Mouse (Mus musculus) midbrain, embryonic 14.5 days (tissue): ENCODE data around the gene Selplg. TPM values are rescaled to one million over a fixed set of nuclear protein-coding genes. Genes with fewer than 3 reads are reported as not detected.

Source experiments
- ATAC-seq: fragments of 200-750 bp; cut with Nextera tagmentation; 2 replicates; pipeline ENCODE4 v1.8.0; 2017; ENCODE audit warnings: moderate number of reproducible peaks, moderate library complexity; ENCODE audit not compliant: low FRiP score, low TSS enrichment
- DNase-seq: peaks from one replicate; pipeline ENCODE4 v3.0.0-alpha.2; 2015
- H3K27ac ChIP-seq: fragments of 300-500 bp; sonication (generic); replicated peaks from 2 replicates; pipeline ENCODE4 v1.5.1; 2014; ENCODE audit warnings: mild to moderate bottlenecking, low read depth, low read length, moderate library complexity
- H3K27me3 ChIP-seq: fragments of 300-500 bp; sonication (generic); 2 replicates; pipeline ENCODE4 v1.6.1; 2014; ENCODE audit warnings: low read length, control low read depth, mixed read lengths; ENCODE audit not compliant: control insufficient read depth, insufficient read depth
- H3K36me3 ChIP-seq: fragments of 300-500 bp; sonication (generic); 2 replicates; pipeline ENCODE4 v1.6.1; 2014; ENCODE audit warnings: low read length, control low read depth; ENCODE audit not compliant: control insufficient read depth, insufficient read depth
- H3K4me1 ChIP-seq: fragments of 300-500 bp; sonication (generic); 2 replicates; pipeline ENCODE4 v1.6.1; 2014; ENCODE audit warnings: mild to moderate bottlenecking, antibody characterized with exemption, low read length, control low read depth; ENCODE audit not compliant: control insufficient read depth, insufficient read depth
- H3K4me2 ChIP-seq: fragments of 300-500 bp; sonication (generic); 2 replicates; pipeline ENCODE4 v1.6.1; 2014; ENCODE audit warnings: mild to moderate bottlenecking, low read length, moderate library complexity
- H3K4me3 ChIP-seq: fragments of 300-500 bp; sonication (generic); replicated peaks from 2 replicates; pipeline ENCODE4 v1.5.1; 2014; ENCODE audit warnings: low read depth, low read length
- H3K9ac ChIP-seq: fragments of 300-500 bp; sonication (generic); replicated peaks from 2 replicates; pipeline ENCODE4 v1.6.1; 2014; ENCODE audit warnings: mild to moderate bottlenecking, low read length, moderate library complexity
- H3K9me3 ChIP-seq: fragments of 300-500 bp; sonication (generic); 2 replicates; pipeline ENCODE4 v1.6.1; 2016; ENCODE audit warnings: low read length, control low read depth, mixed read lengths; ENCODE audit not compliant: control insufficient read depth
- WGBS: fragments of 180-500 bp; shearing (Covaris S2); extraction: QIAGEN DNeasy Blood & Tissue Kit; methylation state at CpG from one replicate; pipeline ENCODE4 v1.1.7; 2014; 5-methylcytosine and 5-hydroxymethylcytosine counted together
- polyA plus RNA-seq: library from polyadenylated mRNA; unstranded; fragments of >200 nt; fragmentation: Nextera tagmentation; extraction: Ambion mirVana; gene quantifications from 2 replicates; pipeline ENCODE4 v1.2.1, GENCODE M21; 2014

Gene Selplg
- polyA plus RNA-seq, 1 experiment from 2014 or later, result 2.6 TPM

DNA sequence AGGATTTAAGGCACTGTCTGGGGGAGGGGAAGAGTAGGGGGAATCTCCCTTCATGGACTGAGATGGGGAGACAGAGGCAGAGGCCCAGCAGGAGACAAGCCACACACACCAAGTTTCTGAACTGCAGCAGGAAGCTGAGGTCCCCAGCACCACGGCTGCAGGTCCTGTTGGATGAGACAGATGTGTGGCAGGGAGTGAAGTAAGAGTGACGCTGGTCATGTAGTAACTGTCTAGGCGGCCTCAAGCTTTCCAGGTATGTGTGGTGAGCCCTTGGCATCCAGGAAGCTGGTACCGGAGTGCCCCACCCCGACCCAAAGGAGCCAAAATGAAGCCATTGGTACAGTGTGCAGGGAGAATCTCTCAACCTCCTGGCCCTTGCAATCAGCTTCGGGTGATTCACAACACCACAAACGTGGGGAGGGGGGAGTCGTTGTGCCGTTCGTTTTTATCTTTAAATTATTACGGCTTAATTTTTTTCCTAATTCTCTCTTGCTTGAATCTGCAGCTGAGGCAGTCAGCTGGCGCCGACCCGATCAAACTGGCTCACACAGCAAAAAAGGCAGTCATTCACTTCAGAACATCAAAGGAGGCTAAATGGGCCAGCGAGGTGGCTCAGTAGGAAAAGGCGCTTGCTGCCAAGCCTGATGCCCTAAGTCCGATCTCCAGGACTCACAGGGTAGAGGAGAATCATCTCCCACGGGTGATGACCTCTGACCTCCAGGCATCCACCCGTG, 35.1 kb downstream of the Selplg start:
- 12% methylated on average over 19 of the region's 19 CpGs for WGBS

DNA sequence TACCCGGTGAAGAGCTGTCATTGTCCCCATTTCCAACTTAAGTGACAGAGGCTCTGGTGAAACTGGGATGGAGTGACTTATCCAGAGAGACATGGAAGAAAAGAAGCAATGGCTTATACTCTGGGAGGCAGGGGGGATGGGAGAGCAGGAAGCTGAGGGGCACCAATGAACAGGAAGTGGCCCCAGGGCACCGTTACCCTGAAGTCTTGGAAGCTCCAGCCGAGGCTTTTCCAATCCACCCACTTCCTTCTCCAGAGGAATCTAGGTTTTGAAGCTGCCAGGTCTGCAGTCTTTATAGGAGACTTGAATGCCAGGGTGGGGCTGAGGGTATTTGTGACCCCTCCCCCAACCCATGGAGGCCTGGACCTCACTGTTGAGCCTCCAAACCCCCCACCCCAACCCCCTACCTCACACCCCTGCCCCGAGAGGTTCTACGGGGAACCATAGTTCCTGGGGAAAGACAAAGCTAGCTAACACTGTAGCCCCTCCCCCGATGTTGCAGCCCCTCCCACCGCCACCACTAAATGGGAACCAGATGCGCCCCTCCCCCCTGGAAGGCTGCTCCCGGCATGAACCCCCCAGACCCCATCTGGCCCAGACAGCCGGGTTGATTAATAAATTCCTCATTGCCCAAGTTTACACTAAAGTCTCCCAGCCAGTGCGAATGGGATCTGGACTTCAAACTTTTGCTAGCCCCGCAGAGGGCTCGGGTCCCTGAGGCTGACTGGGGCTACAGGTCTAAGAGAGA, 35.9 kb downstream of the Selplg start:
- ATAC-seq (no peak), DNase-seq (no peak)
- Histone ChIP-seq H3K4me1 (0 out of 2 replicates have a peak, but pooled peaks cover 10% of the 10 kb centered on the region), H3K9me3 (no peaks in the 10 kb centered on the region), H3K4me3 (no peak overlapping the region), H3K27ac (no peak overlapping the region), H3K9ac (no peak overlapping the region), H3K4me2 (no peak overlapping the region), H3K27me3 (no peaks in the 10 kb centered on the region), H3K36me3 (no peaks in the 10 kb centered on the region)
- WGBS, result 8% methylated on average over 13 of the region's 13 CpGs

More for the DNA sequence above, 35.1 kb downstream of the Selplg start:
- Histone ChIP-seq H3K36me3 (no peaks in the 10 kb centered on the region), H3K9ac (no peak overlapping the region), H3K27ac (no peak overlapping the region), H3K9me3 (no peaks in the 10 kb centered on the region), H3K27me3 (no peaks in the 10 kb centered on the region), H3K4me3 (no peak overlapping the region), H3K4me1 (0 out of 2 replicates have a peak, but pooled peaks cover 10% of the 10 kb centered on the region), H3K4me2 (no peak overlapping the region)
- DNase-seq, result no peak
- no peak for ATAC-seq

DNA sequence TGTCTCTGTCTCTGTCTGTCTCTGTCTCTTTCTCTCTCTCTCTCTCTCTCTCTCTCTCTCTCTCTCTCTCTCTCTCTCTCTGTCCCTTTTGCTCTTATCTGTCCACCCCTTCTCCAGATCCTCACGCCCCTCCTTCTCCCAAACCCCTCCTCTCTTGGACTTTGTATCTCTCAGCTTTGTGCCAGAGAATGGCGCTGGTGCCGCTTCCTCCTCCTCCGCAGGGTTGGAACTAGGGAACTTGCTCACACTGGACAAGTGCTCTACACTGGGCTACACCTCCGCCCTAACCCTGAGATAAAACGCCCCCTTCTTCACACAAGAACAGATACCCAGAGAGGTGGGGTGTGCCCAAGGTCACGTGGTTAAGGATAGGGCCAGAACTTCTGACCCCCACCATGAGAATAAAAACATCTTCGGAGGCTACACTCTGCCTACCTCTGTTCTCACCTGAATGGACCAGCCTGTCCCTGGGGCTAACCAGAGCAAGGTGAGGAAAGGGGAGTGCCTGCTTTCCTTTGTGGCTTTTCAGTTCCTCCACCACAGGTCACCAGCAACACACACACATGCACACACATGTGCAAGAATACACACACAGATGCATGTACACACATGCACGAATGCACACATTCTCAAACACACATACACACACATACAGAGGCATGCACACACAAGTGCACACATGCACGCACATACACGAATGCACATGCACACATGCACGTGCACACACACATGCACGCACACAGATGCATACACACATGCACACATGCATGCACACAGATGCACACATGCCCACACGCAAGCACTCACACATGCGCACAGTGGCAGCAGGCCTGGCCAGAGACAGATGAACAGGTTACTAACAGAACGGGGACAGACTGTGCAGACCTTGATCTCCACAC, 41.0 kb downstream of the Selplg start:
- H3K9ac ChIP-seq, result no peak overlapping the region
- no peak overlapping the region for H3K4me3 ChIP-seq
- H3K27me3 ChIP-seq, result no peaks in the 10 kb centered on the region
- no peak overlapping the region for H3K27ac ChIP-seq
- ATAC-seq, result no peak
- H3K4me1 ChIP-seq, result no peaks in the 10 kb centered on the region
- H3K4me2 ChIP-seq, result no peak overlapping the region
- no peaks in the 10 kb centered on the region for H3K36me3 ChIP-seq
- WGBS, result 84% methylated on average over 16 of the region's 16 CpGs
- no peak for DNase-seq
- no peaks in the 10 kb centered on the region for H3K9me3 ChIP-seq

DNA sequence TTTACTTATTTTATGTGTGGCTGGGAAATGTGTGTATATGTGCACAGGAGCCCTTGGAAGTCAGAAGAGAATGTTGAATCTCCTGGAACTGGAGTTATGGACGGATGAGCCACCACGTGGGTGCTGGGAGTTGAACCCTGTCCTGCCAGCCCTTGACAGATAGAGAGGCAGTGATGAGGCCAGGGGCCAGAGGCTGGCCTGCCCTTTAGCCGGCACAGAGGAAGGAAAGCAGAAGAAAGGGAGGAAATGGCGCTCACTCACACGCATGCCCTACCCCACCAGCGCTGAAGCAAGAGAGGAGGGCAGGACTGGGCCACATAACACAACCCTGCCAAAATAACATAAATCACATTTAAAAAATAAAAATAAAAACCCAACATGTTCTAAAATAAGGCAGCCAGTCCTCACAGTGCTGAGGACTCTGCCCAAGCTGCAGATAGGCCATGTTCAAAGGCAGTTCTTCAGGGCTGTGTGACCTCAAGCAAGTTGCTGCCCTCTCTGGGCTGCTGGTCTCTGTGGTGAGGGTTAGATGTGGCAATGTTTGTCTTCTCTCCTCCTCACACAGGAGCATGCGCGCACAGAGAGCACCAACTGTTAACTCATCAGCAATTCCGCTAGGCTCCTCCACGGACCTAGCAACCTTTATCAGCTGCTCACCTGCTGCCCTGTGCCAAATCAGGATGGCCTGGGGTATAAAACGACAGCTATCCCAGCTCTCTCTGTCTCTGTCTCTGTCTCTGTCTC, 41.8 kb downstream of the Selplg start:
- ATAC-seq (no peak), DNase-seq (no peak)
- WGBS, result 81% methylated on average over 11 of the region's 11 CpGs
- Histone ChIP-seq H3K27me3 (no peaks in the 10 kb centered on the region), H3K9ac (no peak overlapping the region), H3K36me3 (no peaks in the 10 kb centered on the region), H3K4me3 (no peak overlapping the region), H3K4me1 (no peaks in the 10 kb centered on the region), H3K4me2 (no peak overlapping the region), H3K9me3 (no peaks in the 10 kb centered on the region), H3K27ac (no peak overlapping the region)

DNA sequence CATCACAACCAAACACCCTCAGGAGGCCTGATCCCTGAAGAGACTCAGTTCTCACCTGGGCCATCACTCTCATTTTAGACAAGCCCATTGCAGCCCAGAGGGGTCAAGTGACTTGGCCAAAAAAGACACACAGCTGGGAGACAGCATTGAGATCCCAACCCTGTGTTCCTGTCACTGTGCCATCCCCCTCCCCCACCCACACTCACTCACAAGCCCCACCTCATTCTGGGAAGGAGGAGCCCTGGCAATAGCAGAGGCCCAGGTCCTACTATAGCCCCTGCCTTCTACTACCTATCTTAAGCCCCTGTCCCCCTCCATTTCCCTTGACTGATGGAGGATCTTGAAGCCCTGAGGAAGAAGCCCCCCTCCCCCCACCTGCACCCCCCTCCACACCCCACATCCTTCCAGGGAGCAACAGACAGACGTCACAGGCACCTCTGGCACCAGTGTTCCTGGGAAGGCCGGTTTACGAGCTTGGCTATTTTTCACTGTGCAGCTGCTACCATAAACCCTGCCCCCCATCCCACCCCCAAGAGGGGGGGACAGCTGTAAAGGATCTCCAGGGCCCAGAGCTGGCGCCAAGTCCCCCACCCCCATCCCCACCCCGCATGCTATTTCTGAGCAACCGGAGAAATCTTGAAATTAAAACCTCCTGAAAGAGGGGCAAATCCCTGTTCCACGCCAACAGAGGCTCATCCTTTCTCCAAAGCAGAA, 43.2 kb downstream of the Selplg start:
- DNase-seq, result no peak

DNA sequence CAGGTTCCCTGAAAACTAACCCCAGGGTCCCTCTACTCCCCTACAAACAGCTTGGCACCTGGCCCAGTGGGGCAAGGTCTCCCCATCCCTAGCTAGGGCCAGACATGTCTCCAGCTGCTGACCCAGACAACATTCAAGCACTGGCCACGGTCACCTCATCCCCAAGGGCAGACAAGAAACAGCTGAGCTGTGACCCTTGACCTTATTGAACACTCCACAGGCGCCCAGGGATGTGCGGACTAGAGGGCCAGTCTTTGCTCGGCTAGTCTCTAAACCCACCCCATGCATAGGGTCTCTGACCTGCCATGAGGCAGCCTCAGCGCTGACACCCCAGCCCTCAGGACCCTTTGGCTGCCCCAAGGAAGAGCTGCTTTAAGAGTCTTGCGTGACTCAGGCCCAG, 43.8 kb downstream of the Selplg start:
- ATAC-seq (no peak), DNase-seq (no peak)
- H3K9me3 ChIP-seq, result no peaks in the 10 kb centered on the region
- H3K27me3 ChIP-seq, result no peaks in the 10 kb centered on the region
- 52% methylated on average over 6 of the region's 6 CpGs for WGBS
- H3K4me1 ChIP-seq, result no peaks in the 10 kb centered on the region
- no peak overlapping the region for H3K27ac ChIP-seq
- H3K4me2 ChIP-seq, result no peak overlapping the region
- H3K4me3 ChIP-seq, result no peak overlapping the region
- H3K9ac ChIP-seq, result no peak overlapping the region
- no peaks in the 10 kb centered on the region for H3K36me3 ChIP-seq

More for the DNA sequence above, 43.2 kb downstream of the Selplg start:
- H3K27ac ChIP-seq, result no peak overlapping the region
- H3K27me3 ChIP-seq, result no peaks in the 10 kb centered on the region
- 59% methylated on average over 7 of the region's 7 CpGs for WGBS
- H3K36me3 ChIP-seq, result no peaks in the 10 kb centered on the region
- no peak overlapping the region for H3K4me3 ChIP-seq
- H3K4me1 ChIP-seq, result no peaks in the 10 kb centered on the region
- H3K4me2 ChIP-seq, result no peak overlapping the region
- no peak for ATAC-seq
- no peak overlapping the region for H3K9ac ChIP-seq
- no peaks in the 10 kb centered on the region for H3K9me3 ChIP-seq

DNA sequence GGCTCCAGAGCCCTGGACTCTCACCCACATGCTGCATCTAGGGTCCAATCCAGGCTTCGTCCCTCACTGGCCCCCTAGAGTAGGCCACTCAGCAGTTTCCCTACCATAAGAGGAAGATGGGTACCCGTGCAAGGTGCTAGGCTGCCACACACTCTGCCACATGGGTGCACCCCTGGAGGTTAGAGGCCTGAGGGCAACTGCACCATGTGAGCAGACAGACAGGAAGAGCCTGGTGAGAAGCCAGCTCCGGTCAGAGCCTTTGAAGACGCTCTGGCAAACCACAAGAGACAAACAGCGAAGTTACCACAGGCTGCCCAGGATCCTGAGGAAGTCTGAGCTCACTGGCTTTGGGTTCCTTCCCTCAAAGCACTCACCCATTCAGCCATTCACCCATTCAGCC, 45.5 kb downstream of the Selplg start:
- Histone ChIP-seq H3K9me3 (no peaks in the 10 kb centered on the region), H3K9ac (no peak overlapping the region), H3K4me2 (no peak overlapping the region), H3K27me3 (peaks cover 3% of the 10 kb centered on the region; the same call in 1 of the 2 replicates), H3K27ac (no peak overlapping the region), H3K36me3 (no peaks in the 10 kb centered on the region), H3K4me1 (no peaks in the 10 kb centered on the region), H3K4me3 (no peak overlapping the region)
- DNase-seq (no peak), ATAC-seq (no peak)
- WGBS, result 79% methylated on average over 5 of the region's 5 CpGs
